Mouse (Mus musculus): ENCODE measurements at regions not wholly inside any gene's neighbourhood (a gene's known extent, or its start where the extent isn't known, plus 50 kb on each side); places are given as distances from the start of the nearest gene placed in this dataset.
"Not testable (repeated sequence)": the region's sequence is repeated elsewhere in the genome, so short reads cannot be mapped to it uniquely, and the experiment has no call there.

- Histone ChIP-seq H3K4me1 (ENCODE audit: control insufficient read depth, insufficient read depth, low read length) (0 out of 2 replicates have a peak, but pooled peaks cover 2% of the 10 kb centered on the region), H3K27me3 (ENCODE audit: control insufficient read depth, insufficient read depth, low read length) (no peaks in the 10 kb centered on the region), H3K4me2 (ENCODE audit: low read depth, severe bottlenecking) (no peak overlapping the region), H3K27ac (replicated peaks; ENCODE audit: low read depth, low read length) (no peak overlapping the region), H3K9me3 (ENCODE audit: control insufficient read depth, low read length) (no peaks in the 10 kb centered on the region), H3K36me3 (ENCODE audit: control insufficient read depth, insufficient read depth, low read length) (no peaks in the 10 kb centered on the region), H3K4me3 (ENCODE audit: low read depth, low read length) (no peak overlapping the region), H3K9ac (ENCODE audit: low read length) (no peak overlapping the region)
- WGBS: 97% methylated on average over 2 of the region's 2 CpGs
- ATAC-seq (ENCODE audit: insufficient number of reproducible peaks, low FRiP score, low TSS enrichment, low read depth) (no peak), DNase-seq (ENCODE audit: low spot score) (no peak)
Observed at GRCm38 (mm10) chr7:129760386-129760785, 168.7 kb downstream of the Wdr11 start.

- ATAC-seq (ENCODE audit: insufficient number of reproducible peaks, low FRiP score, low TSS enrichment, low read depth): no peak
- H3K4me2 ChIP-seq (ENCODE audit: low read depth, severe bottlenecking): no peak overlapping the region
- H3K27ac ChIP-seq (replicated peaks; ENCODE audit: low read depth, low read length): no peak overlapping the region
Observed at GRCm38 (mm10) chr7:129763754-129764153, 172.1 kb downstream of the Wdr11 start.

GRCm38 (mm10) chr7:129764456-129764970 lies 172.8 kb downstream of the Wdr11 start:
- ATAC-seq (ENCODE audit: insufficient number of reproducible peaks, low FRiP score, low TSS enrichment, low read depth) (no peak), DNase-seq (ENCODE audit: low spot score) (no peak)
- H3K9ac ChIP-seq (ENCODE audit: low read length): no peak overlapping the region
- 0 out of 2 replicates have a peak, but pooled peaks cover 2% of the 10 kb centered on the region for H3K4me1 ChIP-seq (ENCODE audit: control insufficient read depth, insufficient read depth, low read length)
- H3K4me2 ChIP-seq (ENCODE audit: low read depth, severe bottlenecking): no peak overlapping the region
- WGBS: 85% methylated on average over 5 of the region's 5 CpGs
- no peak overlapping the region for H3K27ac ChIP-seq (replicated peaks; ENCODE audit: low read depth, low read length)
- H3K27me3 ChIP-seq (ENCODE audit: control insufficient read depth, insufficient read depth, low read length): no peaks in the 10 kb centered on the region
- H3K9me3 ChIP-seq (ENCODE audit: control insufficient read depth, low read length): no peaks in the 10 kb centered on the region
- no peak overlapping the region for H3K4me3 ChIP-seq (ENCODE audit: low read depth, low read length)
- no peaks in the 10 kb centered on the region for H3K36me3 ChIP-seq (ENCODE audit: control insufficient read depth, insufficient read depth, low read length)

More at GRCm38 (mm10) chr7:129763754-129764153, 172.1 kb downstream of the Wdr11 start:
- H3K9me3 ChIP-seq (ENCODE audit: control insufficient read depth, low read length): no peaks in the 10 kb centered on the region
- no peak for DNase-seq (ENCODE audit: low spot score)
- H3K9ac ChIP-seq (ENCODE audit: low read length): no peak overlapping the region
- H3K4me1 ChIP-seq (ENCODE audit: control insufficient read depth, insufficient read depth, low read length): 0 out of 2 replicates have a peak, but pooled peaks cover 2% of the 10 kb centered on the region
- WGBS: 62% methylated on average over 5 of the region's 5 CpGs
- H3K4me3 ChIP-seq (ENCODE audit: low read depth, low read length): no peak overlapping the region
- no peaks in the 10 kb centered on the region for H3K27me3 ChIP-seq (ENCODE audit: control insufficient read depth, insufficient read depth, low read length)
- no peaks in the 10 kb centered on the region for H3K36me3 ChIP-seq (ENCODE audit: control insufficient read depth, insufficient read depth, low read length)

GRCm38 (mm10) chr7:129765681-129766080 lies 174.0 kb downstream of the Wdr11 start:
- H3K4me2 ChIP-seq (ENCODE audit: low read depth, severe bottlenecking): no peak overlapping the region
- 96% methylated on average over 7 of the region's 7 CpGs for WGBS
- H3K27ac ChIP-seq (replicated peaks; ENCODE audit: low read depth, low read length): no peak overlapping the region
- H3K4me1 ChIP-seq (ENCODE audit: control insufficient read depth, insufficient read depth, low read length): 0 out of 2 replicates have a peak, but pooled peaks cover 2% of the 10 kb centered on the region
- no peak overlapping the region for H3K9ac ChIP-seq (ENCODE audit: low read length)
- ATAC-seq (ENCODE audit: insufficient number of reproducible peaks, low FRiP score, low TSS enrichment, low read depth) (no peak), DNase-seq (ENCODE audit: low spot score) (no peak)
- H3K4me3 ChIP-seq (ENCODE audit: low read depth, low read length): no peak overlapping the region
- no peaks in the 10 kb centered on the region for H3K9me3 ChIP-seq (ENCODE audit: control insufficient read depth, low read length)
- no peaks in the 10 kb centered on the region for H3K36me3 ChIP-seq (ENCODE audit: control insufficient read depth, insufficient read depth, low read length)
- no peaks in the 10 kb centered on the region for H3K27me3 ChIP-seq (ENCODE audit: control insufficient read depth, insufficient read depth, low read length)

- H3K4me2 ChIP-seq (ENCODE audit: low read depth, severe bottlenecking): no peak overlapping the region
- no peak overlapping the region for H3K4me3 ChIP-seq (ENCODE audit: low read depth, low read length)
Observed at GRCm38 (mm10) chr7:129766087-129766834, 174.6 kb downstream of the Wdr11 start.

GRCm38 (mm10) chr7:129769673-129770072 lies 178.0 kb downstream of the Wdr11 start:
- peaks cover 12% of the 10 kb centered on the region; the same call in 1 of the 2 replicates for H3K4me1 ChIP-seq (ENCODE audit: control insufficient read depth, insufficient read depth, low read length)
- H3K4me2 ChIP-seq (ENCODE audit: low read depth, severe bottlenecking); ATAC-seq (ENCODE audit: insufficient number of reproducible peaks, low FRiP score, low TSS enrichment, low read depth); H3K27ac ChIP-seq (replicated peaks; ENCODE audit: low read depth, low read length); H3K9me3 ChIP-seq (ENCODE audit: control insufficient read depth, low read length); H3K27me3 ChIP-seq (ENCODE audit: control insufficient read depth, insufficient read depth, low read length); H3K36me3 ChIP-seq (ENCODE audit: control insufficient read depth, insufficient read depth, low read length); DNase-seq (ENCODE audit: low spot score); H3K9ac ChIP-seq (ENCODE audit: low read length); H3K4me3 ChIP-seq (ENCODE audit: low read depth, low read length): not testable (repeated sequence)
- 56% methylated on average over 1 of the region's 1 CpGs for WGBS

More at GRCm38 (mm10) chr7:129766087-129766834, 174.6 kb downstream of the Wdr11 start:
- WGBS: 91% methylated on average over 6 of the region's 6 CpGs
- ATAC-seq (ENCODE audit: insufficient number of reproducible peaks, low FRiP score, low TSS enrichment, low read depth) (no peak), DNase-seq (ENCODE audit: low spot score) (no peak)
- no peaks in the 10 kb centered on the region for H3K9me3 ChIP-seq (ENCODE audit: control insufficient read depth, low read length)
- no peak overlapping the region for H3K27ac ChIP-seq (replicated peaks; ENCODE audit: low read depth, low read length)
- no peaks in the 10 kb centered on the region for H3K27me3 ChIP-seq (ENCODE audit: control insufficient read depth, insufficient read depth, low read length)
- H3K36me3 ChIP-seq (ENCODE audit: control insufficient read depth, insufficient read depth, low read length): no peaks in the 10 kb centered on the region
- no peak overlapping the region for H3K9ac ChIP-seq (ENCODE audit: low read length)
- H3K4me1 ChIP-seq (ENCODE audit: control insufficient read depth, insufficient read depth, low read length): 0 out of 2 replicates have a peak, but pooled peaks cover 2% of the 10 kb centered on the region

GRCm38 (mm10) chr7:129771876-129772275 lies 180.2 kb downstream of the Wdr11 start:
- H3K27ac ChIP-seq (replicated peaks; ENCODE audit: low read depth, low read length): no peak overlapping the region
- no peak overlapping the region for H3K9ac ChIP-seq (ENCODE audit: low read length)
- H3K4me3 ChIP-seq (ENCODE audit: low read depth, low read length): no peak overlapping the region
- no peaks in the 10 kb centered on the region for H3K36me3 ChIP-seq (ENCODE audit: control insufficient read depth, insufficient read depth, low read length)
- no peak for DNase-seq (ENCODE audit: low spot score)
- peaks cover 13% of the 10 kb centered on the region; the same call in 1 of the 2 replicates for H3K4me1 ChIP-seq (ENCODE audit: control insufficient read depth, insufficient read depth, low read length)
- 89% methylated on average over 2 of the region's 2 CpGs for WGBS
- 0 out of 2 replicates have a peak, but pooled peaks cover 3% of the 10 kb centered on the region for H3K27me3 ChIP-seq (ENCODE audit: control insufficient read depth, insufficient read depth, low read length)
- no peaks in the 10 kb centered on the region for H3K9me3 ChIP-seq (ENCODE audit: control insufficient read depth, low read length)
- H3K4me2 ChIP-seq (ENCODE audit: low read depth, severe bottlenecking): no peak overlapping the region
- ATAC-seq (ENCODE audit: insufficient number of reproducible peaks, low FRiP score, low TSS enrichment, low read depth): no peak

GRCm38 (mm10) chr7:129772540-129773331 lies 181.1 kb downstream of the Wdr11 start:
- Histone ChIP-seq H3K27ac (replicated peaks; ENCODE audit: low read depth, low read length) (no peak overlapping the region), H3K27me3 (ENCODE audit: control insufficient read depth, insufficient read depth, low read length) (0 out of 2 replicates have a peak, but pooled peaks cover 3% of the 10 kb centered on the region), H3K36me3 (ENCODE audit: control insufficient read depth, insufficient read depth, low read length) (no peaks in the 10 kb centered on the region), H3K4me3 (ENCODE audit: low read depth, low read length) (no peak overlapping the region), H3K9ac (ENCODE audit: low read length) (no peak overlapping the region), H3K9me3 (ENCODE audit: control insufficient read depth, low read length) (no peaks in the 10 kb centered on the region), H3K4me2 (ENCODE audit: low read depth, severe bottlenecking) (no peak overlapping the region), H3K4me1 (ENCODE audit: control insufficient read depth, insufficient read depth, low read length) (peaks cover 13% of the 10 kb centered on the region; the same call in 1 of the 2 replicates)
- DNase-seq (ENCODE audit: low spot score) (no peak), ATAC-seq (ENCODE audit: insufficient number of reproducible peaks, low FRiP score, low TSS enrichment, low read depth) (no peak)
- 65% methylated on average over 11 of the region's 11 CpGs for WGBS
